Mouse (Mus musculus) embryonic facial prominence, embryonic 10.5 days (tissue): Measurements from ENCODE around the gene Sac3d1. TPM values are rescaled to one million over a fixed set of nuclear protein-coding genes. Genes with fewer than 3 reads are reported as not detected.

Source experiments
- DNase-seq: peaks from one replicate; pipeline ENCODE4 v3.0.0-alpha.2; 2017; ENCODE audit warnings: low spot score
- H3K27ac ChIP-seq: fragments of 300-500 bp; sonication (generic); replicated peaks from 2 replicates; pipeline ENCODE4 v1.5.1; 2016; ENCODE audit warnings: mild to moderate bottlenecking
- H3K27me3 ChIP-seq: fragments of 300-500 bp; sonication (generic); replicated peaks from 2 replicates; pipeline ENCODE4 v1.6.1; 2016; ENCODE audit warnings: low read depth, mild to moderate bottlenecking; ENCODE audit not compliant: poor library complexity, severe bottlenecking
- H3K36me3 ChIP-seq: fragments of 300-500 bp; sonication (generic); replicated peaks from 2 replicates; pipeline ENCODE4 v1.6.1; 2016; ENCODE audit warnings: mild to moderate bottlenecking, moderate library complexity
- H3K4me1 ChIP-seq: fragments of 300-500 bp; sonication (generic); 2 replicates; pipeline ENCODE4 v1.6.1; 2016
- H3K4me3 ChIP-seq: fragments of 300-500 bp; sonication (generic); 2 replicates; pipeline ENCODE4 v1.5.1; 2016; ENCODE audit warnings: mild to moderate bottlenecking, moderate library complexity
- H3K9me3 ChIP-seq: fragments of 300-500 bp; sonication (generic); 2 replicates; pipeline ENCODE4 v1.6.1; 2016; ENCODE audit warnings: mild to moderate bottlenecking
- WGBS: fragments of 180-500 bp; shearing (Covaris S2); methylation state at CpG from one replicate; pipeline ENCODE4 v1.1.7; 2016; 5-methylcytosine and 5-hydroxymethylcytosine counted together
- polyA plus RNA-seq: library from polyadenylated mRNA; unstranded; fragments of >200 nt; fragmentation: Nextera tagmentation; extraction: Ambion mirVana; gene quantifications from 2 replicates; pipeline ENCODE4 v1.2.1, GENCODE M21; 2016

The Sac3d1 gene
- 66.1 and 67.7 TPM in 2 replicates for polyA plus RNA-seq

DNA sequence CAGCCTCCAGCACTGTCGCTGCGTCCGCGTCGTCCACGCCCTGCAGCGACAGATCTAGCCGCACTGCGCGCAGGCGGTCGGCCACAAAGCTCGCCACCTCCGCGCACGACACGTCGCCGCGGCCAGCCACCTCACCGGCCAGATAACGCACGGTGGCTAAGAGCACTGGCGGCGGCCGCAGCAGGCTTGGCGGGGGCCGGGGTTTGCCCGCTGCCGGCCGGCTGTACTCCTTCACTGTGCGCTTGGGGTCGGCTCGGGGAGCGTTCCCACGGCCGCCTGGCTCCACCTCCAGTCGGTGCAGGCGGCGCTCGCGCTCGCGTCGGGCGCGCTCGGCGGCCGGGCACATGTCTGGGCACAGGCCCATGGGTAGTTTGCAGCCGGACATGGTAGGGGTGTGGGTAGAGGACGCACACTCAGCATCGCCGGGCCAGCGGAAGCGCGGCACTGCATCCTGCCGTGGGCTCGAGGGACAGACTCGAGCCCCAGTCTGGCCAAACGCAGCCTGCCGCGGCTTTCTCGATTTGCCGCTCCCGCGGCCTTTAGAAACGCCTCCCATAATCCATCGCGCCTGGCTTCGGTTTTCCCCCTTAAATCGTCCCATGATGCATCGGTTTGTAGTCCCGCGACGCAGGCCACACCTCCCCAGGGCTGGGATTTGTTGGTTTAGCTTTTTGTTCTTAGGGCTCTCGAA, at the start of gene Sac3d1:
Gene Sac3d1 (minus strand): TSS at position 665 of the 691 bp plus-strand sequence.
- H3K27me3 ChIP-seq, result no peaks in the 10 kb centered on the region
- under 1% methylated on average over 77 of the region's 77 CpGs for WGBS
- peak within 1 kb of the TSS; percentile 92 for H3K27ac ChIP-seq
- peak; percentile 92 for DNase-seq
- peaks cover 44% of the 10 kb centered on the region for H3K36me3 ChIP-seq
- peaks cover 38% of the 10 kb centered on the region for H3K4me1 ChIP-seq
- H3K4me3 ChIP-seq, result peak within 1 kb of the TSS; percentile 94
- no peaks in the 10 kb centered on the region for H3K9me3 ChIP-seq

- H3K9me3 ChIP-seq, result no peaks in the 10 kb centered on the region
- no peak for DNase-seq
- H3K27ac ChIP-seq, result no peak overlapping the region
- no peaks in the 10 kb centered on the region for H3K36me3 ChIP-seq
- 77% methylated on average over 4 of the region's 4 CpGs for WGBS
- no peak overlapping the region for H3K4me3 ChIP-seq
- H3K27me3 ChIP-seq, result no peaks in the 10 kb centered on the region
- H3K4me1 ChIP-seq, result no peaks in the 10 kb centered on the region
Observed at GRCm38 (mm10) chr19:6166750-6167149, 48.3 kb upstream of the Sac3d1 start.

- DNase-seq, result no peak
- 78% methylated on average over 10 of the region's 10 CpGs for WGBS
Observed at GRCm38 (mm10) chr19:6163872-6164547, 45.6 kb upstream of the Sac3d1 start.

DNA sequence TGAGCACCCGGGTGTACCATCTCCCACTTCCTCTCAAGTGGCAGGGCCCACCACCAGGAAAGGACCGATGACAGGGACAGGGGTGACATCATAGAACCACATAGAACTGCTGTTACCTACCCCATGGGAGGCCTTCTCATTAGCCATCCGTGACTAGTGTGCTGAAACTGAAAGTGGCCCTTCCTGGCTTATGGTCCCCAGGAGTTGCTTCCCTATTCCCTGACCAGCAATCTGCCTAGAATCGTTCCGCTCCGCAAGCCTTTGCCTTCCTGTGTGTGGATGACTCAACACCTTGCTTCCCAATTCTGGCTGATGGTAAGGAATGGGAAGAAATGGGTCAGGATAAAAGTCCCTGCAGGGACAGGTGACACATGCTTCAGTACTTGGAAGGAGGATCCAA, 38.8 kb upstream of the Sac3d1 start:
- no peaks in the 10 kb centered on the region for H3K36me3 ChIP-seq
- WGBS, result 83% methylated on average over 6 of the region's 6 CpGs
- DNase-seq, result no peak
- no peaks in the 10 kb centered on the region for H3K27me3 ChIP-seq
- H3K27ac ChIP-seq, result no peak overlapping the region
- H3K9me3 ChIP-seq, result no peaks in the 10 kb centered on the region
- no peak overlapping the region for H3K4me3 ChIP-seq
- peaks cover 10% of the 10 kb centered on the region for H3K4me1 ChIP-seq

More at GRCm38 (mm10) chr19:6163872-6164547, 45.6 kb upstream of the Sac3d1 start:
- Histone ChIP-seq H3K27ac (no peak overlapping the region), H3K9me3 (no peaks in the 10 kb centered on the region), H3K4me3 (no peak overlapping the region), H3K27me3 (no peaks in the 10 kb centered on the region), H3K36me3 (no peaks in the 10 kb centered on the region), H3K4me1 (no peaks in the 10 kb centered on the region)

DNA sequence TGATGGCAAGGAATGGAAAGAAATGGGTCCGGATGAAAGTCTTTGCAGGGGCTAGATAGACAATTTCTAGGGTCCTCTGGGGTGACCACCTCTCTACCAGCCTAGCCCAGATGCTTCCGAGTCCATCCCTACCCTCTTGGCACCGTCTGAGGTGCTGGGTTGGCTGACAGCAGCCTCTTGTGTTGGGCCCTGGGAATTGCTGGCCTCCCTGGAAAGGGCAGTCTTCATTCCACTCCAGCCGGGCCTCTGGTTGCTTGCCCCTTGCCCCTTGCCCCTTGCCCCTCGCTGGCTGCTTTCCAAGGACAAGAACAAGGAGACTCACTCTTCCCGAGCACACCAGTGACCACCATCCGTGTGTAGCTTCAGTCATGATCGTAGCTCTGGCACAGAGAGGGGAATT, 37.9 kb upstream of the Sac3d1 start:
- H3K27me3 ChIP-seq, result no peaks in the 10 kb centered on the region
- WGBS, result 61% methylated on average over 8 of the region's 8 CpGs
- no peak overlapping the region for H3K27ac ChIP-seq
- peaks cover 10% of the 10 kb centered on the region for H3K4me1 ChIP-seq
- no peak for DNase-seq
- H3K4me3 ChIP-seq, result no peak overlapping the region
- H3K9me3 ChIP-seq, result no peaks in the 10 kb centered on the region
- H3K36me3 ChIP-seq, result no peaks in the 10 kb centered on the region

DNA sequence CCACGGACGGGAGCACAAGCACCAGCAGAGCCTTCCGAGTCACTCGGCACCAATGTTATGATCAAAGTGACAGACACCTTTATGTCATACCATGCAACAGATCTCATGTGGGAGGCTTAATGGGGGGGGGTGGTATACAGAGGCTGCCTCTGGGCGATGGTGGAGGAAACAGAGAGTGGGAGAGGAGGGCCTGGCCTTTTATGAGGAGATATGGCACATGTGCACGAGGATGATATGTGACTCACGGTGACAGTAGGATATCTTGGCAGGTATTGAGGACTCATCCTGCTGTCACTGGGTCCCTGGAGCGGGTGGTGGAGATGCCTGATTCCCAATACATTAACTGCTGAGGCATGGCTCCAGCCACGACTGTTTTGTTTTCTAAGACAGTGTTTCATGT, 36.7 kb upstream of the Sac3d1 start:
- 87% methylated on average over 9 of the region's 9 CpGs for WGBS
- no peak overlapping the region for H3K4me3 ChIP-seq
- DNase-seq, result no peak
- H3K27ac ChIP-seq, result no peak overlapping the region
- peaks cover 10% of the 10 kb centered on the region for H3K4me1 ChIP-seq
- 0 out of 2 replicates have a peak, but pooled peaks cover 3% of the 10 kb centered on the region for H3K27me3 ChIP-seq
- H3K36me3 ChIP-seq, result no peaks in the 10 kb centered on the region
- no peaks in the 10 kb centered on the region for H3K9me3 ChIP-seq

DNA sequence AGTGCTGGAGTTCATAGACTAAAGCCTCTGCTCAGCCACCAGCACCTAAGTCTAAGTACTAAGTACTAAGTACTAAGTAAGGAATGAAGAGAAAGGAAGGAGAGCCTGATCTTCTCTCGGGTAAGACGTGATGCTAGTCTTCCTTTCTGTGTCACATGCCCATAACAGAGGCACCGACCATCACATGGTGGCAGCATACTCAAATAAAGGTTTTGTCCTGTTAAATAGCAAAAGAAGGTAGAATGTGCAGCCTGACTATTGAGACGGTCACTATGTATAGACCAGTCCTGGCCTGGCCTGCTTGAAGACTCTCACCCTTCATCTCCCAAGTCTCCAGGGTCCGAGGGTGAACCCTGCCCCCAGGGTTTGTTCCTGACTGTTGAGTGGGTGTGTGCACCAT, 26.4 kb upstream of the Sac3d1 start:
- H3K36me3 ChIP-seq, result no peaks in the 10 kb centered on the region
- H3K4me3 ChIP-seq, result no peak overlapping the region
- H3K9me3 ChIP-seq, result no peaks in the 10 kb centered on the region
- no peaks in the 10 kb centered on the region for H3K27me3 ChIP-seq
- no peak overlapping the region for H3K27ac ChIP-seq
- WGBS, result 76% methylated on average over 5 of the region's 5 CpGs
- DNase-seq, result no peak
- H3K4me1 ChIP-seq, result peaks cover 13% of the 10 kb centered on the region

DNA sequence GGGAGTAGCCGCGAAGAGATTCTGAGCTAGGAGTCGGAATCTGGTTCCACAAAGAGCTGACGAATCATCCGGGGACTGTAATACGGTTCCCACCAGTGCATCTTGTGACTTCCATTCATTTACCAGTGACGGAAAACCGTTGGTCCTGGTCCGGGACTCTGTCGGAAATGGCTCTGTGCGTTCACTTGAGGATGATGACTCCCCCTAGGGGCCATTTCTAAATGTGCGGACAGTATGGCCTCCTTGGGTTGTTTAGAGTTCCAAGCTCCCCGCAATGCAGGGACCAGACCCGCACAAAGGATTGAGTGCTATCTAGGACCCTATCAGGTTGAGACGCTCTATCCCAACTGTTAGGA, 22.9 kb upstream of the Sac3d1 start, which contains the start of gene Arl2:
Gene Arl2 (minus strand): TSS at position 155 of the 356 bp plus-strand sequence.
- WGBS, result under 1% methylated on average over 15 of the region's 15 CpGs
- H3K4me3 ChIP-seq, result peak within 1 kb of the TSS; percentile 88
- no peaks in the 10 kb centered on the region for H3K9me3 ChIP-seq
- H3K27me3 ChIP-seq, result no peaks in the 10 kb centered on the region
- H3K36me3 ChIP-seq, result peaks cover 23% of the 10 kb centered on the region
- peak within 1 kb of the TSS; percentile 99 for H3K27ac ChIP-seq
- DNase-seq, result peak; percentile 85
- peaks cover 21% of the 10 kb centered on the region for H3K4me1 ChIP-seq

- H3K4me3 ChIP-seq, result peak within 1 kb of the TSS; percentile 88
- H3K4me1 ChIP-seq, result peaks cover 22% of the 10 kb centered on the region
- H3K36me3 ChIP-seq, result peaks cover 29% of the 10 kb centered on the region
- WGBS, result under 1% methylated on average over 68 of the region's 68 CpGs
- no peaks in the 10 kb centered on the region for H3K9me3 ChIP-seq
- peak; percentile 96 for DNase-seq
- peak within 1 kb of the TSS; percentile 99 for H3K27ac ChIP-seq
- H3K27me3 ChIP-seq, result no peaks in the 10 kb centered on the region
Observed at GRCm38 (mm10) chr19:6140678-6141393, 22.4 kb upstream of the Sac3d1 start, which contains the start of gene Batf2. TSS of gene Batf2 (plus strand) at chr19:6140983.

GRCm38 (mm10) chr19:6140374-6140677, 21.9 kb upstream of the Sac3d1 start:
- WGBS, result 9% methylated on average over 16 of the region's 16 CpGs
- Histone ChIP-seq H3K4me1 (peaks cover 22% of the 10 kb centered on the region), H3K9me3 (no peaks in the 10 kb centered on the region), H3K36me3 (peaks cover 34% of the 10 kb centered on the region), H3K27me3 (no peaks in the 10 kb centered on the region), H3K4me3 (peak overlapping the region; percentile 88), H3K27ac (peak overlapping the region; percentile 99)
- no peak for DNase-seq

DNA sequence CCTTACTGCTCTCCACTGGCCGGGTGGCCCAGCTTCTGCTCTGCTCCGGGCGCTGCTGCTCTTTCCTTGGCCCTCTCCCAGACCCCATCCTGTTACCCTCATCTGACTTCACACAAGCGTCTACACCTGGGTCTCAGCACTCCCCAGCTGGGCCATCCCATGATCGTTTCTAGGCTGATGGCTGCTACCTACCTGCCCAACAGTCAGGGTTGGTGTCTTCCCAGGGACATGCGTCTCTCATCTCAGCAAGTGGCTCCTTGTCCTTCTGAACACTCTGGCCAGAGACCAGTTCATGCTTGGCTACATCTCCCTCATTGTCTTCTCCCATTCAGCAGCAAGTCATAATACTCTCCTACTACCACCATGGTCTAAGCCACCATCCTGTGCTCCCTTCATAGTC, 21.3 kb upstream of the Sac3d1 start:
- no peak for DNase-seq
- peak overlapping the region; percentile 88 for H3K4me3 ChIP-seq
- WGBS, result 94% methylated on average over 6 of the region's 6 CpGs
- peak overlapping the region; percentile 99 for H3K27ac ChIP-seq
- H3K36me3 ChIP-seq, result peaks cover 39% of the 10 kb centered on the region
- peaks cover 22% of the 10 kb centered on the region for H3K4me1 ChIP-seq
- H3K27me3 ChIP-seq, result no peaks in the 10 kb centered on the region
- no peaks in the 10 kb centered on the region for H3K9me3 ChIP-seq

DNA sequence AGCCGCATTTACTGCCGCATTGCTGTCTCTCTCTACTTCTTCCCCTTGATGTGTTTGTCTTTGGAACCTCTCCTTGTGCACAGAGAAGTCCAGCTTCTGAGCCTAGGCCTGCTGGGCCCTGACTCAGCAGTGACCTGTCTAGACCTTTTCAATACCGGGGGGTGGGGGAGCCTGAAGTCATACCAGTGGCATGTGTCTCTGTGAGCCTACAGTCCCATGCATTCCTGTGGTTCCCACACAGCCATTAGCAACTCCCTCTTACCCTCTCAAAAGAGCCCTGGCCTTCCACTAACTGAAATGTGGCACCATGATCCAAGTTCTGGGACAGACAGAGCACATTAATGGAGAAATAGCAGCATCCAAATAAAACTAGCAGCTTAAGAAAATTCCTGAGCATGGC, 17.9 kb upstream of the Sac3d1 start:
- WGBS, result 82% methylated on average over 3 of the region's 3 CpGs
- no peak for DNase-seq
- Histone ChIP-seq H3K36me3 (peaks cover 52% of the 10 kb centered on the region), H3K27me3 (no peaks in the 10 kb centered on the region), H3K9me3 (no peaks in the 10 kb centered on the region), H3K4me1 (peaks cover 18% of the 10 kb centered on the region), H3K4me3 (no peak overlapping the region), H3K27ac (no peak overlapping the region)
